Mouse (Mus musculus): ENCODE data around the gene Ppp1r37. TPM values are rescaled to one million over a fixed set of nuclear protein-coding genes. Genes with fewer than 3 reads are reported as not detected.

Ppp1r37 gene
- polyA plus RNA-seq, 1 experiment from 2014 or later, result 18.3 TPM

GRCm38 (mm10) chr7:19564455-19564854, 1.6 kb upstream of the Ppp1r37 start:
- Histone ChIP-seq H3K4me1 (replicated peaks) (peaks cover 22% of the 10 kb centered on the region), H3K27me3 (replicated peaks) (no peaks in the 10 kb centered on the region), H3K4me2 (replicated peaks) (no peak overlapping the region), H3K4me3 (replicated peaks) (no peak overlapping the region), H3K9ac (no peak overlapping the region), H3K27ac (no peak overlapping the region), H3K9me3 (no peaks in the 10 kb centered on the region), H3K36me3 (peaks cover 24% of the 10 kb centered on the region)
- ATAC-seq, result no peak
- WGBS, result 90% methylated on average over 4 of the region's 4 CpGs

GRCm38 (mm10) chr7:19563884-19564283, 1.0 kb upstream of the Ppp1r37 start:
- ATAC-seq, result no peak
- H3K36me3 ChIP-seq, result peaks cover 19% of the 10 kb centered on the region

GRCm38 (mm10) chr7:19561765-19562642, 872 bp downstream of the Ppp1r37 start:
- no peaks in the 10 kb centered on the region for H3K27me3 ChIP-seq (replicated peaks)
- ATAC-seq, result peak; percentile 92
- H3K27ac ChIP-seq, result peak overlapping the region; percentile 92
- peak overlapping the region; percentile 78 for H3K4me2 ChIP-seq (replicated peaks)
- no peaks in the 10 kb centered on the region for H3K9me3 ChIP-seq
- H3K36me3 ChIP-seq, result peaks cover 19% of the 10 kb centered on the region
- WGBS, result under 1% methylated on average over 101 of the region's 102 CpGs
- H3K4me3 ChIP-seq (replicated peaks), result peak overlapping the region; percentile 96
- peak overlapping the region; percentile 98 for H3K9ac ChIP-seq
- H3K4me1 ChIP-seq (replicated peaks), result peaks cover 40% of the 10 kb centered on the region

More at GRCm38 (mm10) chr7:19563884-19564283, 1.0 kb upstream of the Ppp1r37 start:
- H3K4me2 ChIP-seq (replicated peaks), result no peak overlapping the region
- 0 out of 2 replicates have a peak overlapping the region, but pooled peaks have one; percentile 8 for H3K9ac ChIP-seq
- 84% methylated on average over 3 of the region's 3 CpGs for WGBS
- no peaks in the 10 kb centered on the region for H3K27me3 ChIP-seq (replicated peaks)
- H3K9me3 ChIP-seq, result no peaks in the 10 kb centered on the region
- peaks cover 26% of the 10 kb centered on the region for H3K4me1 ChIP-seq (replicated peaks)
- no peak overlapping the region for H3K4me3 ChIP-seq (replicated peaks)
- no peak overlapping the region for H3K27ac ChIP-seq

- Histone ChIP-seq H3K36me3 (peaks cover 16% of the 10 kb centered on the region), H3K27ac (peak overlapping the region; percentile 92), H3K4me1 (replicated peaks) (peaks cover 45% of the 10 kb centered on the region), H3K27me3 (replicated peaks) (no peaks in the 10 kb centered on the region), H3K4me2 (replicated peaks) (peak overlapping the region; percentile 78), H3K9me3 (no peaks in the 10 kb centered on the region), H3K9ac (peak overlapping the region; percentile 98), H3K4me3 (replicated peaks) (peak overlapping the region; percentile 96)
- no peak for ATAC-seq
- 0% methylated on average over 11 of the region's 11 CpGs for WGBS
Measured at GRCm38 (mm10) chr7:19561431-19561764, 1.5 kb downstream of the Ppp1r37 start.

GRCm38 (mm10) chr7:19560491-19561260, 2.2 kb downstream of the Ppp1r37 start:
- H3K36me3 ChIP-seq, result peaks cover 15% of the 10 kb centered on the region
- peak overlapping the region; percentile 96 for H3K4me3 ChIP-seq (replicated peaks)
- no peak for ATAC-seq
- H3K9ac ChIP-seq, result peak overlapping the region; percentile 98
- peak overlapping the region; percentile 78 for H3K4me2 ChIP-seq (replicated peaks)
- H3K4me1 ChIP-seq (replicated peaks), result peaks cover 45% of the 10 kb centered on the region
- no peaks in the 10 kb centered on the region for H3K27me3 ChIP-seq (replicated peaks)
- 13% methylated on average over 11 of the region's 11 CpGs for WGBS
- H3K27ac ChIP-seq, result 0 out of 2 replicates have a peak overlapping the region, but pooled peaks have one; percentile 92
- no peaks in the 10 kb centered on the region for H3K9me3 ChIP-seq

- Histone ChIP-seq H3K4me1 (replicated peaks) (peaks cover 45% of the 10 kb centered on the region), H3K4me2 (replicated peaks) (no peak overlapping the region), H3K9me3 (no peaks in the 10 kb centered on the region), H3K36me3 (0 out of 2 replicates have a peak, but pooled peaks cover 4% of the 10 kb centered on the region), H3K27ac (0 out of 2 replicates have a peak overlapping the region, but pooled peaks have one; percentile 13), H3K4me3 (replicated peaks) (no peak overlapping the region), H3K9ac (no peak overlapping the region), H3K27me3 (replicated peaks) (no peaks in the 10 kb centered on the region)
- ATAC-seq, result no peak
- 48% methylated on average over 2 of the region's 2 CpGs for WGBS
Measured at GRCm38 (mm10) chr7:19558965-19559364, 3.9 kb downstream of the Ppp1r37 start.

- Histone ChIP-seq H3K4me1 (replicated peaks) (peaks cover 41% of the 10 kb centered on the region), H3K9ac (no peak overlapping the region), H3K36me3 (0 out of 2 replicates have a peak, but pooled peaks cover 5% of the 10 kb centered on the region), H3K4me2 (replicated peaks) (no peak overlapping the region), H3K9me3 (no peaks in the 10 kb centered on the region), H3K27me3 (replicated peaks) (no peaks in the 10 kb centered on the region), H3K27ac (0 out of 2 replicates have a peak overlapping the region, but pooled peaks have one; percentile 13), H3K4me3 (replicated peaks) (no peak overlapping the region)
- WGBS, result 91% methylated on average over 6 of the region's 6 CpGs
- no peak for ATAC-seq
Measured at GRCm38 (mm10) chr7:19557982-19558900, 4.6 kb downstream of the Ppp1r37 start.

GRCm38 (mm10) chr7:19557086-19557485, 5.8 kb downstream of the Ppp1r37 start:
- no peaks in the 10 kb centered on the region for H3K27me3 ChIP-seq (replicated peaks)
- H3K4me1 ChIP-seq (replicated peaks), result peaks cover 47% of the 10 kb centered on the region
- no peak for ATAC-seq
- H3K36me3 ChIP-seq, result 0 out of 2 replicates have a peak, but pooled peaks cover 5% of the 10 kb centered on the region
- no peak overlapping the region for H3K4me3 ChIP-seq (replicated peaks)
- H3K4me2 ChIP-seq (replicated peaks), result no peak overlapping the region
- WGBS, result 87% methylated on average over 2 of the region's 2 CpGs
- no peak overlapping the region for H3K9ac ChIP-seq
- H3K27ac ChIP-seq, result no peak overlapping the region
- no peaks in the 10 kb centered on the region for H3K9me3 ChIP-seq

GRCm38 (mm10) chr7:19554168-19554567, 8.7 kb downstream of the Ppp1r37 start:
- H3K27me3 ChIP-seq (replicated peaks), result no peaks in the 10 kb centered on the region
- H3K9ac ChIP-seq, result no peak overlapping the region
- no peak overlapping the region for H3K4me3 ChIP-seq (replicated peaks)
- ATAC-seq, result no peak
- H3K27ac ChIP-seq, result no peak overlapping the region
- 81% methylated on average over 1 of the region's 1 CpGs for WGBS
- no peak overlapping the region for H3K4me2 ChIP-seq (replicated peaks)
- H3K36me3 ChIP-seq, result 0 out of 2 replicates have a peak, but pooled peaks cover 5% of the 10 kb centered on the region
- H3K9me3 ChIP-seq, result no peaks in the 10 kb centered on the region
- peaks cover 33% of the 10 kb centered on the region for H3K4me1 ChIP-seq (replicated peaks)

GRCm38 (mm10) chr7:19552443-19552842, 10.4 kb downstream of the Ppp1r37 start:
- peak; percentile 73; the same call in 1 of the 2 replicates for ATAC-seq
- H3K27ac ChIP-seq, result no peak overlapping the region
- H3K9ac ChIP-seq, result no peak overlapping the region

GRCm38 (mm10) chr7:19551634-19552033, 11.2 kb downstream of the Ppp1r37 start:
- 64% methylated on average over 5 of the region's 5 CpGs for WGBS
- no peak overlapping the region for H3K9ac ChIP-seq
- H3K9me3 ChIP-seq, result no peaks in the 10 kb centered on the region
- 0 out of 2 replicates have a peak, but pooled peaks cover 5% of the 10 kb centered on the region for H3K36me3 ChIP-seq
- H3K27me3 ChIP-seq (replicated peaks), result no peaks in the 10 kb centered on the region
- H3K27ac ChIP-seq, result no peak overlapping the region
- H3K4me3 ChIP-seq (replicated peaks), result no peak overlapping the region
- no peak overlapping the region for H3K4me2 ChIP-seq (replicated peaks)
- H3K4me1 ChIP-seq (replicated peaks), result peaks cover 35% of the 10 kb centered on the region
- ATAC-seq, result no peak

More at GRCm38 (mm10) chr7:19552443-19552842, 10.4 kb downstream of the Ppp1r37 start:
- Histone ChIP-seq H3K4me2 (replicated peaks) (no peak overlapping the region), H3K27me3 (replicated peaks) (no peaks in the 10 kb centered on the region), H3K9me3 (no peaks in the 10 kb centered on the region), H3K36me3 (0 out of 2 replicates have a peak, but pooled peaks cover 5% of the 10 kb centered on the region), H3K4me3 (replicated peaks) (no peak overlapping the region), H3K4me1 (replicated peaks) (peaks cover 34% of the 10 kb centered on the region)
- 45% methylated on average over 2 of the region's 2 CpGs for WGBS

All from intestine, embryonic 15.5 days (tissue).